Mouse (Mus musculus) brain, adult 10 weeks (tissue): Measurements from ENCODE around the gene Fbxl14. TPM values are rescaled to one million over a fixed set of nuclear protein-coding genes. Genes with fewer than 3 reads are reported as not detected.

Experiments used
- polyA plus RNA-seq: library from polyadenylated mRNA; stranded (reverse); fragments of 350-450 nt; fragmentation: Illumina TruSeq; extraction: RNeasy Lipid Tissue Mini Kit (QIAGEN cat#74804); gene quantifications from one replicate; pipeline ENCODE4 v1.2.3, GENCODE M21; 2015; ENCODE audit warnings: low read depth, low replicate concordance

The Fbxl14 gene
- 16.6 TPM for polyA plus RNA-seq

GRCm38 (mm10) chr6:119479343-119479875 lies at the start of gene Fbxl14:
Gene Fbxl14 (plus strand): TSS chr6:119479668.

Other genes starting within 250 kb of the Fbxl14 start
- 3.3 TPM for gene Cacna2d4, start 243.1 kb upstream of the Fbxl14 start, polyA plus RNA-seq
- 46.9 TPM for gene Lrtm2, start 148.9 kb upstream of the Fbxl14 start, polyA plus RNA-seq
- gene Adipor2, start 62.0 kb upstream of the Fbxl14 start, polyA plus RNA-seq, result 42.5 TPM
- 1.0 TPM for gene Wnt5b, start 64.7 kb downstream of the Fbxl14 start, polyA plus RNA-seq